Mouse (Mus musculus): ENCODE data around the gene Oip5. TPM values are rescaled to one million over a fixed set of nuclear protein-coding genes. Genes with fewer than 3 reads are reported as not detected.
A peak's percentile ranks its signal among the peaks of the same experiment; 100 is the strongest.

Gene Oip5
- polyA plus RNA-seq, 1 experiment = 3.7 TPM

DNA sequence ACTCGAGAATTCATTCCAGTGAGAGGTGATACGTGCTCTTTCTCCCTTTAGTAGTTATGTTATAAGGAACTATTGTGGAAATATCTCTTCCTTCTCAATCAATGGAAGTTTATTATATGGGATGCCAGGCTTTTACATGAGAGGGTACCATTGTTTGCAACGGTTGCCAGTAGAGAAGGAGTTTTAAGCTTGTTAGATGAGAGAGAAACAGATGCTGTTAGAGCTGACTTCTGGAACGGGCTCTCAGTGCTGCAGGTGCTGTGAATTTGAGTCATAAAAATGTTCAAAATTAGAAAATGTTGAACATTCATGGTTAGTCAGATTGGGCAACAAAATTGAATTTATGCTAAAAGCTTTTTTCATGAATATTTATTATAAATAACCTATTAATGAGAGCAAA, 17.2 kb downstream of the Oip5 start:
- H3K36me3 ChIP-seq (ENCODE audit: control insufficient read depth, insufficient read depth, low read length) = peaks cover 36% of the 10 kb centered on the region
- H3K27ac ChIP-seq (ENCODE audit: insufficient read depth, low read length) = no peak overlapping the region
- DNase-seq (ENCODE audit: low read depth in 1 of 2, low spot score in 2 of 2) = no peak
- H3K27me3 ChIP-seq (ENCODE audit: control insufficient read depth, insufficient read depth, low read length) = no peaks in the 10 kb centered on the region
- TF ChIP-seq CTCF (IDR thresholded peaks at IDR 0.05; ENCODE audit: extremely low read depth, insufficient read depth, insufficient read length, insufficient replicate concordance) (no peak), POLR2A (IDR thresholded peaks at IDR 0.05; ENCODE audit: low read depth, low read length) (no peak)
- H3K4me1 ChIP-seq (ENCODE audit: control insufficient read depth, insufficient read depth, insufficient read length) = no peaks in the 10 kb centered on the region
- 93% methylated on average over 4 of the region's 4 CpGs for WGBS
- H3K4me3 ChIP-seq (ENCODE audit: extremely low read depth, insufficient read depth, insufficient read length) = no peak overlapping the region

DNA sequence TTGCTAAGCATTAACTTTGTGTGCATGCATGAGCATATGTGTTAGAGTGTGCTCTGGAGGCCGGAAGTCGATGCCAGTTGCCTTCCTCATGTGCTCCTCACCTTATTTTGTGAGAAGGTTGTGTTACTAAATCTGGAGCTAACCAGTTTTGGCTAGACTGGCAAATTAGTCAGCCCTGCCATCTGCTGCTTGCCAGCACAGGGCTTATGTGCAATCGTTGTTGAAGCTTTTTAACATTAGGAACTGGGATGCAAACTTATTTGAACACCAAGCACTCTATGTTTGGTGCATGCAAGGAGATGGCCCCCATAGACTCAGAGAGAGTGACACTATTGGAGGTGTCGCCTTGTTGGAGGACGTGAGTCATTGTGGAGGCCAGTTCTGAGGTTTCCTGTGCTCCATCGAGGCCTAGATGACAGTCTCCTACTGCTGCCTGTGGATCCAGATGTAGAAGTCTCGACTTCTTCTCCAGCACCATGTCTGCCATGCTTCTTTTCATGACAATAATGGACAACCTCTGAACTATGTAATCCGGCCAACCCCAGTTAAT, 21.4 kb downstream of the Oip5 start:
- no peak overlapping the region for H3K27ac ChIP-seq (ENCODE audit: insufficient read depth, low read length)
- no peak for DNase-seq (ENCODE audit: low read depth in 1 of 2, low spot score in 2 of 2)
- TF ChIP-seq CTCF (IDR thresholded peaks at IDR 0.05; ENCODE audit: extremely low read depth, insufficient read depth, insufficient read length, insufficient replicate concordance) (no peak), POLR2A (IDR thresholded peaks at IDR 0.05; ENCODE audit: low read depth, low read length) (no peak)
- peaks cover 31% of the 10 kb centered on the region for H3K36me3 ChIP-seq (ENCODE audit: control insufficient read depth, insufficient read depth, low read length)
- H3K27me3 ChIP-seq (ENCODE audit: control insufficient read depth, insufficient read depth, low read length) = no peaks in the 10 kb centered on the region
- H3K4me1 ChIP-seq (ENCODE audit: control insufficient read depth, insufficient read depth, insufficient read length) = no peaks in the 10 kb centered on the region
- no peak overlapping the region for H3K4me3 ChIP-seq (ENCODE audit: extremely low read depth, insufficient read depth, insufficient read length)
- WGBS = 62% methylated on average over 8 of the region's 8 CpGs

DNA sequence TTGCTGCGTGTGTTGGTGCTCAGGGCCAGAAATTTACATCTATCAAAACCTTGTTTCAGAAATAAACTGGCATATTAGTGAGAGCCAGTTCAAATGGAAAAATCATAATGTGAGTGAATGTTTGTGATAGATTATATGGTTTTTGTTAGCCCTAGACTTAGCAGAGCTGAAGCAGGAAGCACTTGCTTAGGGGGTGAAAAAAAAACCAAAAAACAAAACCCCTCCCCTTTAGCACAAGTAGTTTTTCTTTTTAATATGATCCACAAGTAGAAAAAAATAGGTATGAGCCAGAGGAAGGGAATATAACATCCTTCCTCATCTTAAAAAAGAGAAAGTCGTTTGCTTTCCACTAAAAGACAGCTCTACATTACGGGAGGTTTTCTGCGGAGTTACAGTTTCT, 23.0 kb downstream of the Oip5 start:
- TF ChIP-seq POLR2A (IDR thresholded peaks at IDR 0.05; ENCODE audit: low read depth, low read length) (no peak), CTCF (IDR thresholded peaks at IDR 0.05; ENCODE audit: extremely low read depth, insufficient read depth, insufficient read length, insufficient replicate concordance) (no peak)
- no peak for DNase-seq (ENCODE audit: low read depth in 1 of 2, low spot score in 2 of 2)
- peaks cover 23% of the 10 kb centered on the region for H3K36me3 ChIP-seq (ENCODE audit: control insufficient read depth, insufficient read depth, low read length)
- H3K27ac ChIP-seq (ENCODE audit: insufficient read depth, low read length) = no peak overlapping the region
- no peaks in the 10 kb centered on the region for H3K27me3 ChIP-seq (ENCODE audit: control insufficient read depth, insufficient read depth, low read length)
- H3K4me3 ChIP-seq (ENCODE audit: extremely low read depth, insufficient read depth, insufficient read length) = peak overlapping the region; percentile 40; the same call in 1 of the 2 replicates
- 19% methylated on average over 4 of the region's 4 CpGs for WGBS
- H3K4me1 ChIP-seq (ENCODE audit: control insufficient read depth, insufficient read depth, insufficient read length) = no peaks in the 10 kb centered on the region

DNA sequence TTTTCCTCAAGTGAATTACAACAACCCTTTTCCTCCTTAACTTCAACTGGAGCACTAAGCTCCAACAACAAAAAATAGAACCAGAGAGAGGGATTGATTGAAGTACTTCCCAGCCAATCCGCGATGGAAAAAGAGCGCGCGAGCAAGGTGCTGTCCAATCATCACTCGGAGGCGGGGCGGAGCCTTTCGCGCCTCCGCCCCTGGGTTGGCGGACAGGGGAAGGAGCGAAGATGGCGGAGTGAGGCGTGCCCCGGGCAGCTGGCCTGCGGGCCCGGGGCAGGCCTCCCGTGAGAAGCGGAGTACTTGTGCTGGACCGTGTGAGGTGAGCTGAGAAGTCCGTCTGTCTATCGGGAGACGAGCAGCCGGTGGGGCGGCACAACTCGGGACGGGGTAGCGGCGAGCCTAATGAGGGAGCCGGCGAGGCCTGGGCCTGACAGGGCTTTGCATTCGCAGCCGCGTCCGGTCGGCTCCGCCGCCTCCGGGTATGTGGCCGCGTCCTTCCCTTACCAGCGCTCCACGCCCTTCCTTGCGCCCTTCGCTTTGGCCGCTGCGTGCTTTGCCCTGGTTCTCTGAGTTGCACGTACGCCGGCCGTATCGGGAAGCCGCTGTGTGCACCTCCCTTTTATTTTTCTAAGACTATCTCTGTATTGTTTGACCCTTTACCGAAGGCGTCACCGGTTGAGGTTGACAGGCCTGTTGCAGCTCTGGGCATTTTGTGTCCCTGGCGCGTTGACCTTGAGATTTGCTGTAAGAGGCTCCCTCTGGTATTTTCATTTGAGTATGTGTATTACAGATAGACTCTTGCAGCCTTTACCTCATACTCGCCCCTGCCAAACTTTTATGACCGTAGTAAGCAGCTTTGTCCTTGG, 23.9 kb downstream of the Oip5 start:
- peak; percentile 93 for DNase-seq (ENCODE audit: low read depth in 1 of 2, low spot score in 2 of 2)
- WGBS = under 1% methylated on average over 61 of the region's 61 CpGs
- TF ChIP-seq CTCF (IDR thresholded peaks at IDR 0.05; ENCODE audit: extremely low read depth, insufficient read depth, insufficient read length, insufficient replicate concordance) (no peak), POLR2A (IDR thresholded peaks at IDR 0.05; ENCODE audit: low read depth, low read length) (peak; percentile 80)
- no peaks in the 10 kb centered on the region for H3K4me1 ChIP-seq (ENCODE audit: control insufficient read depth, insufficient read depth, insufficient read length)
- peaks cover 18% of the 10 kb centered on the region for H3K36me3 ChIP-seq (ENCODE audit: control insufficient read depth, insufficient read depth, low read length)
- H3K27me3 ChIP-seq (ENCODE audit: control insufficient read depth, insufficient read depth, low read length) = no peaks in the 10 kb centered on the region
- peak overlapping the region; percentile 93 for H3K27ac ChIP-seq (ENCODE audit: insufficient read depth, low read length)
- peak overlapping the region; percentile 97 for H3K4me3 ChIP-seq (ENCODE audit: extremely low read depth, insufficient read depth, insufficient read length)

DNA sequence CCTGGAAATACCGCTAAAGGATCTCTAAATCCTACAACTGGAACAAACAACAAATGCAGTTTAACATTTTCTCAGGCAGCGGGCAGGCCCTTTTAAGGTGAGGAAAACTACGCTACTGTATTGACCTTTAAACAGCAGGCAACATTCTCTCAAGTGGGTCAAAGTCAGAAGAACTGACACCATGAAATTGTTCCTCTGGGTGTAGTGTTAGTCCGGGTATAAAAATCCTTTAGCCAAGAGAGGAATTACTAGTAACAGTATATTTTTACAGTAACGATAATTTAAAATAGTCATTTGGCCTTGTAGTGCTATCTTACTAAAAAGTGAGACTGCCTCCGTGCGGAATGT, 24.5 kb downstream of the Oip5 start:
- Histone ChIP-seq H3K27ac (ENCODE audit: insufficient read depth, low read length) (no peak overlapping the region), H3K36me3 (ENCODE audit: control insufficient read depth, insufficient read depth, low read length) (peaks cover 15% of the 10 kb centered on the region), H3K4me1 (ENCODE audit: control insufficient read depth, insufficient read depth, insufficient read length) (no peaks in the 10 kb centered on the region), H3K27me3 (ENCODE audit: control insufficient read depth, insufficient read depth, low read length) (no peaks in the 10 kb centered on the region), H3K4me3 (ENCODE audit: extremely low read depth, insufficient read depth, insufficient read length) (no peak overlapping the region; the same call in 1 of the 2 replicates)
- TF ChIP-seq POLR2A (IDR thresholded peaks at IDR 0.05; ENCODE audit: low read depth, low read length) = no peak
- no peak for TF ChIP-seq CTCF (IDR thresholded peaks at IDR 0.05; ENCODE audit: extremely low read depth, insufficient read depth, insufficient read length, insufficient replicate concordance)
- no peak for DNase-seq (ENCODE audit: low read depth in 1 of 2, low spot score in 2 of 2)
- 27% methylated on average over 7 of the region's 7 CpGs for WGBS

DNA sequence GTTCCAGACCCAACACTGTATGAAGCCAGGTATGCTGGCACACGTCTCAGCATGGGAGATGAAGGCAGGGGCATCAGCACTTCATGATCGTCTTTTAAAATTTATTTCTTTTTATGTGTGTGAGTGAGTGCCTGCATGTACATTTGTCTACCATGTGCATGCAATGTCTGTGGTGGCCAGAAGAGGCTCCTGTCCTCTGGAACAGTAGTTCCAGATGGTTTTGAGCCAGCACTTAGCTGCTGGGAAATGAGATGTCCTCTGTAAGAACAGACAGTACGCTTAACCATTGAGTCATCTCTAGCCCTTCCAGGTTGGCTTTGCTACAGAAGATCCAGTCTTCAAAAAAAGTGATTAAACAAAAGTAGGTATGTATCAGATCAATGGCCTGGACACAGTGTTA, 27.0 kb downstream of the Oip5 start:
- DNase-seq (ENCODE audit: low read depth in 1 of 2, low spot score in 2 of 2) = no peak
- no peak for TF ChIP-seq CTCF (IDR thresholded peaks at IDR 0.05; ENCODE audit: extremely low read depth, insufficient read depth, insufficient read length, insufficient replicate concordance)
- TF ChIP-seq POLR2A (IDR thresholded peaks at IDR 0.05; ENCODE audit: low read depth, low read length) = no peak
- Histone ChIP-seq H3K4me3 (ENCODE audit: extremely low read depth, insufficient read depth, insufficient read length) (no peak overlapping the region), H3K27me3 (ENCODE audit: control insufficient read depth, insufficient read depth, low read length) (no peaks in the 10 kb centered on the region), H3K4me1 (ENCODE audit: control insufficient read depth, insufficient read depth, insufficient read length) (no peaks in the 10 kb centered on the region), H3K36me3 (ENCODE audit: control insufficient read depth, insufficient read depth, low read length) (0 out of 2 replicates have a peak, but pooled peaks cover under 1% of the 10 kb centered on the region), H3K27ac (ENCODE audit: insufficient read depth, low read length) (no peak overlapping the region)
- 91% methylated on average over 3 of the region's 3 CpGs for WGBS

DNA sequence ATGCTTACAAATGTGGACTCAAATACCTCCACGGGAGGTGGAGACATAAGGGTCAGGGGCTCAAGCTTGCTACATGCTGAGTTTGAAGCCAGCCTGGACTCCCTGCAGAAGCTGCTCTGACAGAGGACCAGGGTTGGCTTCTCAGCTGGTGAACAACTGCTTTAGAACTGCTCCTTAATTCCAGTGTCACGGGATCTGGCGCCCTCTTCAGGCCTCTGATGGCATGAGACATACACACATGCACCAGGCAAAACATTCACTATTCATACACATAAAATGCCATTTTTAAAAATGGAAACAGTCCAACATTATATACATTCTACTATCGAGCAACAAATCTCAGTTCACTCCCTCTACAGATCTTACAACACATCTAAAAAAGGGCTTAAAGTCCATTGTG, 30.9 kb downstream of the Oip5 start:
- no peaks in the 10 kb centered on the region for H3K27me3 ChIP-seq (ENCODE audit: control insufficient read depth, insufficient read depth, low read length)
- no peaks in the 10 kb centered on the region for H3K4me1 ChIP-seq (ENCODE audit: control insufficient read depth, insufficient read depth, insufficient read length)
- no peak overlapping the region for H3K27ac ChIP-seq (ENCODE audit: insufficient read depth, low read length)
- H3K36me3 ChIP-seq (ENCODE audit: control insufficient read depth, insufficient read depth, low read length) = no peaks in the 10 kb centered on the region
- 31% methylated on average over 4 of the region's 4 CpGs for WGBS
- TF ChIP-seq CTCF (IDR thresholded peaks at IDR 0.05; ENCODE audit: extremely low read depth, insufficient read depth, insufficient read length, insufficient replicate concordance) = peak; percentile 73; the same call in 1 of the 2 replicates
- TF ChIP-seq POLR2A (IDR thresholded peaks at IDR 0.05; ENCODE audit: low read depth, low read length) = no peak
- no peak overlapping the region for H3K4me3 ChIP-seq (ENCODE audit: extremely low read depth, insufficient read depth, insufficient read length)
- peak; percentile 35 to 66 for DNase-seq (ENCODE audit: low read depth in 1 of 2, low spot score in 2 of 2)
